Mouse (Mus musculus): ENCODE results near the gene Bcl3. TPM values are rescaled to one million over a fixed set of nuclear protein-coding genes. Genes with fewer than 3 reads are reported as not detected.
A peak's percentile ranks its signal among the peaks of the same experiment; 100 is the strongest.
"Not testable (repeated sequence)": the region's sequence is repeated elsewhere in the genome, so short reads cannot be mapped to it uniquely, and the experiment has no call there.

Bcl3 gene
- polyA plus RNA-seq, 1 experiment: 10.5 TPM

- no peak for DNase-seq (ENCODE audit: low read depth)
These were observed 19.6 kb downstream of the Bcl3 start for GRCm38 (mm10) chr7:19802995-19803394.

DNA sequence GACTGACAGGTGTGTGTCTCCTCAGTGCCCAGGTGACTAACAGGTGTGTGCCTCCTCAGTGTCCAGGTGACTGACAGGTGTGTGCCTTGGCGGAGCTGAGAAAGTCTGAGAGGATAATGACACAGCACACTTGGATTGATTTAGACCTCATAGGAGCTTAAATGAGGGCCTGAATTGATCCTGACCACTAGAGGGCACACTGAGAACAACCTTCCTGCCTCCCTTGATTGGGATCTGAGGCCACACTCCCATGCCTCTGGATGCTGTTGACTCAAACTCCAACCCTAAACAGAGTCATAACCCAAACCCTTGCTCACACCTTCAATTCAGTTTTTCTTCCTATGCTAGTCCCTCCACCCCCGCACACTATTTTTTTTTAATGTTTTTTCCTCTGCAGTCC lies 21.8 kb downstream of the Bcl3 start:
- no peak for DNase-seq (ENCODE audit: low read depth)

DNA sequence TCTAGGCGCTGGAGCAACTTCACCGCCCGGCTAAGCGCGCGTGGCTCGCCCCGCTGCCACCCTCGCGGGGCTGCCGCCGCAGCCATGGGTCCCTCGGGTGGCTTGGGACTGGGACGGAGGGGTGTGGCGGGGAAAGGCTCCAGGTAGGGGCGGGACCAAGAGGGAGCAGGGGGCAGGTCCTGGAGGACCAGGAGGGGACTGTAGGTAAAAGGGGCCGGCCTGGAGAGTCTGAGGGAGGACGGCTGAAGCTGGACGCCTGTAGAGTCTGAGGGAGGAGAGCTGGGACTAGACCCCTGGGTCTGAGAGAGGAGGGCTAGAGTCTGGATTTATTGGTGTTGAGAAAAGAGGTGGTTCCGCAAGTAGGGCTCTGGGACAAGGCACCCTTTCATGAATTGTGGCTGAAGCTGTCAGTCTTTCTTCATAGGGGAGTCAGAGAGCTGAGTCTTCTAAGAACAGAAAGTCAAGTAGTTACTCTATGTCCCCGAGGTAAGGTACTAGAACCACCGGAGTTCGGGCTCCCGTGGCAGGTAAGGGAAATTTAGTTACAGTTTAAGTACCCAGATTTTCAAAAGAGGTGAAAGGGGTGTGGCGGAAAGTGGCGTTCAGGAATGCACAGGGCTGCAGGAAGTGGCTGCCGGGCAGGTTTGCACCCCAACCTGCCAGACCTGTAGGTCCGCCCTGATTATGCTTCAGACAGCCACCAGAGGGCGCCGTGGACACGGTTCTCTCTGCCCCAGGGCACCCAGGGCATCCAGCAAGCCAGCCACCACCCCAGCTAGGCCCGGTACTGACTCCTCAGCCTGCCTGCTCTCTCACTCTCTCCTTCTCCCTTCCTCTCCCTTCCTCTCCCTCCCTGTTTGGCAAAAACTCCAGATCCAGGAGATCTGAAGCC lies 25.6 kb downstream of the Bcl3 start, which contains the start of gene Cblc:
Cblc (minus strand) TSS at position 113 of the 892 bp plus-strand sequence.
- peak; percentile 61 for DNase-seq (ENCODE audit: low read depth)

DNA sequence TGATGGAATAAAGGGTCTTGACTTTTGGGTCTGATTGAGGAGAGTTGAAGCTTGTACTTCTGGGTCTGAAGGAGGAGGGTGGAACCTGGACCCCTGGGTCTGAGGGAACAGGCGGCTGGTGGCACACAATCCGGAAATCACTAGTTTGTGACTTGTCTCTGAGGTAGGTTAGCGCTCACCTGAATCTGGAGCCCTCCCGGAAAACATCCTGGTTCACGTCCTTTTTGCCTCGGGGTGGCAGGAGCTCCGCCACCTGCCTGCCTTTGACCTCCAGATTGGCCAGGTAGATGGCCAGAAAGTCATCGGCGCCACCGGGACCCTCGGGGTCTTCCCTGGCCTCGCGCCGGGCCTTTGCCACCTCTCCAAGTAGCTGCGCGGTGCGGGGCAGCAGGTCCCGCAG lies 26.3 kb downstream of the Bcl3 start:
- DNase-seq (ENCODE audit: low read depth): no peak

DNA sequence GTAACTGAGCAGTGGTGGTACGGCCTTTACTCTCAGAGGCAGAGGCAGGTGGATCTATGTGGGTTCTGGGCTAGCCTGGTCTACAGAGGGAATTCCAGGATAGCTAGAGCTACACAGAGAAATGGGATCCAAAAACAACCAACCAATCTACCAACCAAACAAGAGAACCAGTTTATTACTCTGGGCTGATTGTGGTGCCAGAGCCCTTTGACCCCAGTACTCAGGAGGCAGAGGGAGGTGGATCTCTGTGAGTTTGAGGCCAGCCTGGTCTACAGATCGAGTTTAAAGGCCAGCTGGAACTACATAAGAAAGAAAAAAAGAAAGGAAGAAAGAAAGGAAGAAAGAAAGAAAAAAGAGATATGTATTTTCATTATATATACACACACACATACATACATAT lies 27.3 kb downstream of the Bcl3 start:
- DNase-seq (ENCODE audit: low read depth): no peak

GRCm38 (mm10) chr7:19792701-19793630 lies 29.6 kb downstream of the Bcl3 start:
- no peak for DNase-seq (ENCODE audit: low read depth)

- DNase-seq (ENCODE audit: low read depth): not testable (repeated sequence)
These were observed 31.1 kb downstream of the Bcl3 start for GRCm38 (mm10) chr7:19791504-19791903.

GRCm38 (mm10) chr7:19789904-19790347 lies 32.6 kb downstream of the Bcl3 start:
- DNase-seq (ENCODE audit: low read depth): no peak

- DNase-seq (ENCODE audit: low read depth): no peak
These were observed 36.6 kb downstream of the Bcl3 start for GRCm38 (mm10) chr7:19785874-19786458.

GRCm38 (mm10) chr7:19784764-19785535 lies 37.6 kb downstream of the Bcl3 start:
- DNase-seq (ENCODE audit: low read depth): no peak

DNA sequence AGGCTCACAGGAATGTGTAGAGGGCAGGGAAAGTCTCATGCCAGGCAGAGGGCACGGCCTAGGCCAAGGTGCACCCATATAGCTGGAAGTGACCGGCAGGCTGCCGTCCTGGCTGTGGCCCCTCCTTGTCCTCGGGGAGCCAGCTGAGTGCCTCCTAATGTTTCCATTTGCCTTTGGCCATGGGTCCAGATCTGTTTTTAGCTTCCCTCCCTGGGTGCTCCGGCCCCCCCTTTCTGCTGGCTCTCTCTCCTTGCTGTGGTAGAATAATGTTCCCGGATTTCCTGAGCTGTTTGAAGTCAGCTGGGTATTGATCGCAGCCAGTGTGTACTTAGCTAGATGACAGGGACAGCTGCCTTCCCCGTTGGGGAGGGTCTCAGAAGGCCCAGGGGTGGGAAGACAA lies 38.9 kb downstream of the Bcl3 start:
- no peak for DNase-seq (ENCODE audit: low read depth)

DNA sequence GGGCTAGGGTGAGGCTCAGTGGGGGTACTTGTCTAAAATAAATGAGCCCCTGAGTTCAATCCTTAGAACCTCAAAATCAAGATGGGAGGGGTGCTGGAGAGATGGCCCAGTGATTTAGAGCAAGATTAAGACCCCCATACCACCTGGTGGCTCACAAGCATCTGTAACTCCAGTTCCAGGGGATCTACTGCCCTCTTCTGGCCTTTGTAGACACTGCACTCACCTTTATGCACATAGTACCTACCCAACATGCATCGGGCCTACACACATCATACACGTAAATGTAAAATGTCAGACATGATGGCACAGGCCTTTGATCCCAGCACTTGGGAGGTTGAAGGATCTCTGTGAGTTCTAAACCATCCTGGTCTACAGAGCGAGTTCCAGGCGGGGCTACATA lies 39.9 kb downstream of the Bcl3 start:
- DNase-seq (ENCODE audit: low read depth): no peak

DNA sequence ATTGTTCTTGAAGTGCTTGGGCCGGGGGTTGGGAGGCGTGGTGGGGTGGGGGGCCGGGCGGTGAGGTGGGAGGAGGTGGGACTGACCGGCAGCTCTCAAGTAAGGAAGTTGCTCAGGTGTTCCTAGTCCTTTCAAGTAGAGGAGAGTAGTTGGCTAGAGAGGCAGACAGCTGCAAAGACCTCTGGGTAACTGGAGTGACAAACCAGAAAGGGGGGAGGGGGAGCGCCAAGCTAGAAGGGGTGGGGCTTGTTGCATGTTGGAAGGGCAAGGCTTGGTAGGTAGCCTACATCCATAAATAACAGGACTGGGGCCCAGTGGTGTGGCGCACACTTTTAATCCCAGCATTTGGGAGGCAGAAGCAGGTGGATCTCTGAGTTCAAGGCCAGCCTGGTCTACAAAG lies 40.8 kb downstream of the Bcl3 start:
- no peak for DNase-seq (ENCODE audit: low read depth)

DNA sequence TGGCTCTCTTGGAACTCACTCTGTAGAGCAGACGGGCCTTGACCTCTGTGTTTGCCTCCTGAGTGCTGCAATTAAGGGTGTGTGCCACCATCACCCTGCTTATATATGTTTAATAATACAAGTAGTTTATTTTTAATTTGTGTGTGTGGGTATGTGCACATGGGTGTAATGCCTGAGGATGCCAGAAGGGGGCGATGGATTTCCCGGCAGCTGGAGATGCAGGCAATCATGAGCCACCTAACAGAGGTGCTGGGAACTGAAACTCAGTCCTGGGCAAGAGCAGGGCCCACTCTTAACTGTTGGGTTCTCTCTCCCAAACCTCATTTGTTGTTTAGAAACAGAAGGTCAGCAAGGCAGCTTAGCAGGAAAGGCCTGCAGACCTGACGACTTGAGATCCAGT lies 42.7 kb downstream of the Bcl3 start:
- no peak for DNase-seq (ENCODE audit: low read depth)

DNA sequence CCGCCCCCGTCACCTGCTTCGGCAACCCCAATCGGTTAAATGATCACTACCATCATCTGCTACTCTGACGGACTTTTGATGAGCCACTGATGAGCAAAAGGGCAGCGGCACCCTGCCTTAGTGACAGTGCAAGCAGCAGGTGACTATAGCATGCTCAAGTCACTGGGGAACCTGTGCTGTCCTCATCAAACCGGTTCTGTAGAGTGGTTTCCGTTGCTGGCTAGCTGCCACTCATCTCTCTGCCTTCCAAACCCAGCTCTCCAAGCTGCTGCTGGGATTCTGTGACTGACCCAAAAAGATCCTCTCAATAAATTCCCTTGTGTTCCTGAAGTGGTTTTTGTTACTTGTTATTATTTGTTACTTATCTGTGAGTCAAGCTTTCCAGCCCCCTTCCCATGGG lies 43.9 kb downstream of the Bcl3 start:
- DNase-seq (ENCODE audit: low read depth): peak; percentile 36

- DNase-seq (ENCODE audit: low read depth): no peak
These were observed 45.4 kb downstream of the Bcl3 start for GRCm38 (mm10) chr7:19777049-19777723.

GRCm38 (mm10) chr7:19771682-19772081 lies 50.9 kb downstream of the Bcl3 start:
- no peak for DNase-seq (ENCODE audit: low read depth)

DNA sequence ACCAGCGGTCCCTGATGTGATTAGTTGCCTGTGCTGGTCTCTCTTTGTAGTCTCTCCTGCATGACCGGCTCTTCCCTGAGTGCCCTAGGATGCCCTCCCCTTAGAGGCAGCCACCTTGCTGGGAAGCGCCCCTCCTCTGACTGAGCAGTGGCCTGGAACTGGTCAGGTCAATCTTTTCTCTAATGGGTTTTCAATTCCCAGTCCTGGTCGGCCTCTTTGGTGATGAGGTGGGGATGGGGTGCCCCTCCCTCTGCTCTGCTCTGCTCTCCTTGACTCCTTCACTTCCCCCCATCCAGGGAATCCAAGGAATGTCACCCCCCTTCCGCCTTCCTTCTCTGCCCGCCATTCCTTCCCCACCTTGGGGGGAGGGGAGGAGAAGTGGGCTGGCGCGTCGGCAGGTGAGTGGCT lies 51.6 kb downstream of the Bcl3 start, which contains the start of gene Bcam:
Bcam (minus strand) TSS at position 33 of the 408 bp plus-strand sequence.
- DNase-seq (ENCODE audit: low read depth): no peak

DNA sequence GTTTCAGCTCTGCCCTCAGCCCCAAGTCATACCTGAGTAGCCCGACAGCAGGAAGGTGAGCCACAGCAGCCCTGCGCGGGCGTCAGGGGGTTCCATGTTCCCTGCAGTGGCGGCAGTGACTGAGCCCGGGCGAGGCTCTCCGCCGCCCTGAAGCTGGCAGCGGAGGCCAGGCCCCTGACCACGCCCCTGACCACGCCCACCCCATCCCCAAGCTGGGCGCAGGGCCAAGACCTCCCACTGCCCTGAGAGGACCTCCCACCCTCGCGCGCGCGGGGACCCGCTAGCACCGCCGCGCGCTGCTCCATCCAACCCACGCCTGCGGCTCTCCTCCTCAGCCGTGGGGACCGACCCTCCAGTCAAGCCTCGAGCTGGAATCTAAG lies 52.2 kb downstream of the Bcl3 start:
- no peak for DNase-seq (ENCODE audit: low read depth)

Data from gonadal fat pad, adult 2 months (tissue).